Mouse (Mus musculus) cerebellum, postnatal 10 days (tissue): ENCODE results near the gene Mboat1.

Experiments used
- DNase-seq, 2 experiments: peaks; one replicate each; pipeline ENCODE4 v3.0.0; 2021; ENCODE audit warnings: mixed read lengths in 2 of 2

Mboat1 gene

GRCm38 (mm10) chr13:30252692-30253091, 116.4 kb downstream of the Mboat1 start:
- DNase-seq, result no peak

GRCm38 (mm10) chr13:30253636-30254264, 117.5 kb downstream of the Mboat1 start:
- peak in 1 of 2 experiments; percentile 15 for DNase-seq

- DNase-seq, result no peak
These were observed 118.1 kb downstream of the Mboat1 start for GRCm38 (mm10) chr13:30254421-30254820.

DNA sequence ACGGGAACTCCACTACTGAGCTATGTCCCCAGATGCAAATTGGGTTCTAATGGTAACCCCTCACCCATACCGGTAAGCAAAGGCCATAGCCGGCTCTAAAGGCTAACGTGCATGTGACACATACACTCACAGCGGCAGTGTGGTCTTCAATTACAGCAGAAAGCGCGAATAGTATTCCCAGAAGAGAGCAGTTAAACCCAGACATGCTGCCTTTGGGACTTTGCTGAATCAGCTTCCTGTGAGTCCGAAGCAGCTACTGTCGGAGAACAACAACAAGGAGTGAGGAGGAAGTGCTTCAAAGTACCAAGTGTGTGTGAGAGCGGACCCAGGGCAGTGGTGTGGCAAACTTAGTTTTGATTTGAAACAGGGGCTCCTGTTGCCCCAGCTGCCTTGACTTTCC, 122.5 kb downstream of the Mboat1 start:
- no peak for DNase-seq

GRCm38 (mm10) chr13:30259326-30259725, 123.0 kb downstream of the Mboat1 start:
- DNase-seq, result no peak

- peak; percentile 81 to 87 for DNase-seq
These were observed 123.7 kb downstream of the Mboat1 start for GRCm38 (mm10) chr13:30259912-30260560.

GRCm38 (mm10) chr13:30263681-30264080, 127.4 kb downstream of the Mboat1 start:
- no peak for DNase-seq

- DNase-seq, result peak; percentile 21 to 24
These were observed 128.0 kb downstream of the Mboat1 start for GRCm38 (mm10) chr13:30264303-30264702.

DNA sequence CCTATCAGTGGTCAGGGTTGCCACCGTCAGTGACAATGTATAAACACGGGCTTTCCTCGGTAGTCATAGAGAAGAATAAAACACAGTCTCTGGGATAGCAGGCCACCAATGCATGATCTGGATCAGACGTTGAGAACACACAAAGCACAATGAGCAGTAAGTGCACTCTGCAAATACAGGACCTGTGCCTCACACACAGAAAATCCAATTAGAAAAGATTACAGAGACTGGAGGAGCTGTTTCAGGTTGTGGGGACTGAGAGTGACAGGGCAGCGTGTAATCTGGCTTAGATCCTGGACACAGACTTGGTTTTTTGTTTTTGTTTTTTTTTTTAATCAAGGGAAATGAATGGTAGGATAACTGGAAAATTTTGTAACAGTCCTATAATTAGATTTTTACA, 128.5 kb downstream of the Mboat1 start:
- DNase-seq, result no peak

GRCm38 (mm10) chr13:30266036-30266435, 129.7 kb downstream of the Mboat1 start:
- no peak for DNase-seq

GRCm38 (mm10) chr13:30272040-30272686, 135.9 kb downstream of the Mboat1 start:
- DNase-seq, result peak; percentile 71 to 77
